Mouse (Mus musculus) heart, postnatal 4 days (tissue): ENCODE measurements at regions not wholly inside any gene's neighbourhood (a gene's known extent, or its start where the extent isn't known, plus 50 kb on each side); places are given as distances from the start of the nearest gene placed in this dataset.
A peak's percentile ranks its signal among the peaks of the same experiment; 100 is the strongest.
"Not testable (repeated sequence)": the region's sequence is repeated elsewhere in the genome, so short reads cannot be mapped to it uniquely, and the experiment has no call there.

Source experiments
- DNase-seq: peaks from one replicate; pipeline ENCODE4 v3.0.0; 2021

GRCm38 (mm10) chr9:48053580-48053979, 108.2 kb upstream of the Nxpe4 start:
- DNase-seq = peak; percentile 7

GRCm38 (mm10) chr9:48055246-48055645, 106.6 kb upstream of the Nxpe4 start:
- DNase-seq = no peak

DNA sequence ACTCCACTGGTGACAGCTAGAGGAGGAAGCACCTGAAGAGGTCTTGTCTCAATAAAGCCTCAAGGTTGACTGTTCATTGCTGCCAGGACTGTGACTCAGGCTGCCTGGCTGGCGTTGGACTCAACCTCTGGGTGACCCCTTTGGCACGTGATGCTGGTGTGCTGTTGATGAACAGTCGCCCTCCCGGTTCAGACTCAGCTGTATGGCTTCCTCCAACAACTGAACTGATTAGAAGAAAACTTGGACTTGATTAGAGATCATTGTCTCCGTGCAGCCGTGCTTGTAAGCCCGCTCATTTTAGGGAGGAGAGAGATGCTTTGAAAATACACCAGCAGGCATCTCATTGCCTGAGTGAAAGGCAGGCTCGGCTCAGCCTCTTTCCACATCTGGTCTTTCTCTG, 103.2 kb upstream of the Nxpe4 start:
- DNase-seq = no peak

DNA sequence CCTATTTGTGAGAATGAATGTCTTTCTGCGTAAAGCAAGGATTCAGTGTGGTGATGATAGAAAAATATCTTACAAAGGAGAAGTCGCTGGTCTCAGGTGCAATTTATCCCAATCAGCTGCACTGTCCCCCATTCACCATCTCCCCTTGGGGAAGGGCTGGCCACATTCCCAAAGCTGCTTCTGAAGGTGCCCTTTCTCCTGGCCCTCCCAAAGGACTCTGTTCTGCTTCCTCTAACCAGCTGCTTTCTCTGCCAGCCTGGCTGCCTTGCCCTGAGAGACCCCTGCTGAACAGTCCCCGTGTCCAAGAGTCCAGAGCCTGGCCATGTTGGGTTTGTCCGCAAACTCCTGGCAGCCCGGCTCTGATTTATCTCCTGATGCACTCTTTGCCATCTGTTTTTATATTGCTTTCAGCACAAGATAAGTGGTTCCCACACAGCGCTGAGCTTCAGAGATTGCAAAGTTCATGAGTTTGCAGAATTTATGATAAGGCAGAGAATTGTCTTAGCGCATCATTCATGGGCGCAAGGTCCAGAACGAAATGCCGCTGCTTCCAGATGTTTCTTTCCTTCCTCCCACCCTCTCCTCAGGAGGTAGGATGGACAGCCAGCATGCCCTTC, 102.2 kb upstream of the Nxpe4 start:
- no peak for DNase-seq

DNA sequence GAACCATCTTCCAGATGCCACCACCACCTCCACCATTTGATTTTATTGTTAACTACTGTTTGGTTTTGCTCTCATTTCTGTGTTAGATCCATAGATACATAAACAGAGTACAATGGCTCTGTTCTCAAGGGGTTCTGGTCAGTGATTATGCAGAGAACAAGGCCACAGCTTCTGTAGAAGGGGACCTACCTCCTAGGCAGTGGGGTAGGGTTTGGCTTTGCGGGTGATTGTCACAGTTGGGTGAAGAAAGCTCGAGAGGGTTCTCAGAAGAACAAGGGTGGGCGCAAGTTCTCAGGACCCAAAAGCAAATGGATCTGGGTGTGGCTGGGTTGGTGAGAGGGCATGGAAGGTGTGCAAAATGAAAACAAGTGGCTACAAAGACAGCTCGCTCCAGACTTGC, 100.8 kb upstream of the Nxpe4 start:
- no peak for DNase-seq

GRCm38 (mm10) chr9:48066730-48067345, 95.0 kb upstream of the Nxpe4 start:
- no peak for DNase-seq

- DNase-seq = no peak
Observed at GRCm38 (mm10) chr9:48072592-48072991, 89.2 kb upstream of the Nxpe4 start.

DNA sequence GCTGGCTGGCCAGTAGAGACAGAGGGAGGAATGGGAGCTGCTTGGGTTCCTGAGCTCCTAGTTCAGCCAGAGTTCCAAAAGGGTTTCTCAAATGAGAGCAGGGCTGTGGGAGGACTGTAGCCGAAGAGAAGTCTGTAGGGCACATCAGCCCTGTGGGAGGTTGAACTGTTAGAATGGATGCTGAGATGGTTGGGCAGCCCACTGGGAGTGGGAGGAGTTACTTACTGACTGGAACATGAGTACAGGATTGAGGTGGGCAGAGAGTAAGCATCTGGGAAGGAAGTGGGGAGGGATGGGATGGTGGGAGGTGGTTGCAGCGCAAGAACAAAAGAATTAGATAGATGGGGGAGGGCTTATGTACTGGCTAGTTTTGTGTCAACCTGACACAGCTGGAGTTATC, 88.7 kb upstream of the Nxpe4 start:
- DNase-seq = no peak

- DNase-seq = no peak
Observed at GRCm38 (mm10) chr9:48075661-48076240, 86.1 kb upstream of the Nxpe4 start.

GRCm38 (mm10) chr9:48082461-48082860, 79.4 kb upstream of the Nxpe4 start:
- no peak for DNase-seq

DNA sequence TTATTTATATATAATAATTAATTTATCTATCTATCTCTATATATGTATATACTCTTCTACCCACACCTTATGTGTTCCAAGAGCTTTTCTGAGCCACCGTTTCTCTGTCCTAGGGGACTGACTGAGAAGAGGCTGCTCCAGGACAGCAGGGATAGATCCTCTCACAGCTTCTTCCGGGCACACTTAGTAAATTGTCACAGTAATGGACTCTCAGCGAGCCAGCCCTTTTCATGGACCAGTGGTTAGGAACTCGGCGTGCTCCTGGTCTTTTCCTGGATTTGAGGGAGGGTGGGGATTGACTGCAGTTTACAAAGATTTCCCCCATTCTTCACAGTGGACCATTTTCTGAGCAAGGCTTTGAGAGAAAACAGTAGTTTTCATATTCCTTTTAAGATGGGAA, 77.6 kb upstream of the Nxpe4 start:
- DNase-seq = not testable (repeated sequence)

DNA sequence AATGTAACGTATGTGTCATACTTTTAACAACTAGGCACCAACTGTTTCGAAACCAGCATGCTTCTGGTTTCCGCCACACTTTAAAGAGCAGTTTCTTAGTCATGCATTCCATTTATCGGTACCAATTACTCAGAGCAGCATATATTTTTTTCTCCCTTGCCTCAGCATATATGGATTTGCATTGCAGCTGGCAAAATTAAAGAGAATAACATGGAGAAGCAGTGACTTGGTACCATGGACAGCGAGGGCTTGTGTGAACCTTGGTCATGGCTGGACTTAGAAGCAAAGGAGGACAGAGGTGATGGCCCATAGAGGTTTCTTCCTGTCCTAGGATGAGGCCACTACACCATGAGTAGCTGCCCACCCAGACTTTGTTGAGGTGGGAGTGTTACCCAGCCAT, 72.2 kb upstream of the Nxpe4 start:
- no peak for DNase-seq

- DNase-seq = no peak
Observed at GRCm38 (mm10) chr9:48094756-48095155, 67.1 kb upstream of the Nxpe4 start.

DNA sequence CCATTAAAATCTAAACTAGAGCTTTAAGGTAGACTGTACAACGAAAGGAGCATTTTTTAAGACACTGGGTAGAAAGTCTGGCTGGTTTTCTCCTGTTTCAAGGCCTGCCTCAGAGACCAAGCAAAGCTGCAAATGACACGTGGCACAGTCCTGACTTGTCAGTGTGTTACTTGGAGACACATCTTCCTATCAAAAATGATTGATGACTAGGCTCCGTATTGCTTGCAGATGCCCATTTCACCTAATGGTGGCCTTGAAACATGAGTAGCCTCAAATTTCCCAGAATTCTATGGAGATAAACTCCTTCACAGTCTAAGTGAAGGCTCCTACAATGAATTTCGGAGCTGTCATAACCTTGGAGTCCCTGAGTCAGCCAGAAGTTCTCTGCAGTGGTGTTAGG, 62.0 kb upstream of the Nxpe4 start:
- DNase-seq = no peak

- peak; percentile 33 for DNase-seq
Observed at GRCm38 (mm10) chr9:48106441-48107167, 55.2 kb upstream of the Nxpe4 start.

DNA sequence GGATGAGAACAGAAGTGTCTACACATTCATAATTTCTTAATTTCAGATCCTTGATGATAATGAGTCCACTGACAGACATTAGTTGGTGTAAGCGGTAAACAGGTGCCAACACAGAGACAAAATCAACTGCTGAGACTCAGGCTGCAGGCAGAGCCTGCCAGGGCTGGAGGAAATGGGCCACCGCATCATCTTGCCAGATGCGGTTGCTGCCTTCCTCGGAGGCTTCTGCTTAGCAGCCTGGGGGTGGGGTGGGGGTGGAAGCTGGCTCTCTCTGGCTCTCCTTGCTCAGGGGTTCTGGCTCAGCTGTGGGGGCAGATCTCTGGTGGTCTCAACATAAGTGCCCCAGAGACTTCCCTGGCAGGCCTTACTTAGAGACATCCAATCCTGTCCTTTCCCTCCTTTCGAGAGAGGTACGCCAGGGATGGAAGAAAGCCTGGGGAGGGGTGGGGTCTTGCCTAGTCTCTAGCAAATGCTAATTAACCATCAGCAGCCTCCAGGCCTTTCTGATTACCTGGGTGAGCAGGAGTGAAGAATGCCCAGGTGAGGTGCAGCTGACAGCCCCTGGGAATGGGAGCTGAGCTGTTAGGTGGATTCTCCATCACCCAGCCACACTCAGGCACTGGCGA, 52.7 kb upstream of the Nxpe4 start:
- DNase-seq = no peak

GRCm38 (mm10) chr9:48111316-48111890, 50.4 kb upstream of the Nxpe4 start:
- DNase-seq = no peak
